Mouse (Mus musculus) erythroblast, embryonic 14.5 days (primary cell): ENCODE results near the gene Zfp607b.

Source experiments
- GATA1 ChIP-seq: IDR thresholded peaks from 2 replicates; pipeline ENCODE4 v1.6.1; 2012; ENCODE audit warnings: low read length, inconsistent platforms, mixed read lengths
- TAL1 ChIP-seq: IDR thresholded peaks from 3 replicates; pipeline ENCODE4 v1.6.1; 2012; ENCODE audit warnings: low read length, inconsistent platforms, mixed read lengths

DNA sequence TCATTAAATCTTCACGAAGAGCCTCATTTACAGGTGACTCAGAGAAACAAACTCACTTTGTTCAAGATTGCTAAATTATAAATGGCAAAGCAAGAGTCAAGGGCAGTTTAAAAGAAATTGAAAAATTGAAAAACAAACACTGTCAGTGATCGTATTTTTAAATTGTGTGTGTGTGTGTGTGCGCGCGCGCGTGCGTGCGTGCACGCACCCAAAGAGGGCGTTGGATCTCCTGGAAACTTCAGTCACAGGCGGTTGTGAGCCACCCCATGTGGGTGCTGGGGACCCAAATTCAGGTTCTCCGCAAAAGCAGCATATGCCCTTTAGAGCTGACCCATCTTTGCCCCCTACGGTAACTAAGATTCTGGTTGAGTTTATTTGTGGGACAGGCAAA, 13.9 kb upstream of the Zfp607b start:
- no peak for TF ChIP-seq GATA1
- no peak for TF ChIP-seq TAL1
